Mouse (Mus musculus) lung, embryonic 15.5 days (tissue): ENCODE data around the gene Ltbp2. TPM values are rescaled to one million over a fixed set of nuclear protein-coding genes. Genes with fewer than 3 reads are reported as not detected.

Experiments used
- ATAC-seq: fragments of 200-750 bp; cut with Nextera tagmentation; 2 replicates; pipeline ENCODE4 v1.8.0; 2017; ENCODE audit warnings: moderate number of reproducible peaks, borderline replicate concordance; ENCODE audit not compliant: low FRiP score, low TSS enrichment; ENCODE audit errors: extremely low read depth
- H3K27ac ChIP-seq: fragments of 300-500 bp; sonication (generic); 2 replicates; pipeline ENCODE4 v1.5.1; 2015; ENCODE audit warnings: moderate library complexity, mild to moderate bottlenecking, inconsistent platforms
- H3K27me3 ChIP-seq: fragments of 300-500 bp; sonication (generic); 2 replicates; pipeline ENCODE4 v1.6.1; 2015; ENCODE audit warnings: inconsistent platforms
- H3K36me3 ChIP-seq: fragments of 300-500 bp; sonication (generic); 2 replicates; pipeline ENCODE4 v1.6.1; 2015; ENCODE audit warnings: inconsistent platforms
- H3K4me1 ChIP-seq: fragments of 300-500 bp; sonication (generic); 2 replicates; pipeline ENCODE4 v1.6.1; 2015; ENCODE audit warnings: inconsistent platforms
- H3K4me2 ChIP-seq: fragments of 300-500 bp; sonication (generic); 2 replicates; pipeline ENCODE4 v1.6.1; 2015; ENCODE audit warnings: inconsistent platforms, mild to moderate bottlenecking, moderate library complexity
- H3K4me3 ChIP-seq: fragments of 300-500 bp; sonication (generic); 2 replicates; pipeline ENCODE4 v1.5.1; 2015; ENCODE audit warnings: mild to moderate bottlenecking, inconsistent platforms
- H3K9ac ChIP-seq: fragments of 300-500 bp; sonication (generic); 2 replicates; pipeline ENCODE4 v1.6.1; 2015; ENCODE audit warnings: inconsistent platforms
- H3K9me3 ChIP-seq: fragments of 300-500 bp; sonication (generic); 2 replicates; pipeline ENCODE4 v1.6.1; 2016; ENCODE audit warnings: inconsistent platforms
- WGBS: fragments of 180-500 bp; shearing (Covaris S2); methylation state at CpG from one replicate; pipeline ENCODE4 v1.1.7; 2015; 5-methylcytosine and 5-hydroxymethylcytosine counted together
- polyA plus RNA-seq: library from polyadenylated mRNA; unstranded; fragments of >200 nt; fragmentation: Nextera tagmentation; extraction: Ambion mirVana; gene quantifications from 2 replicates; pipeline ENCODE4 v1.2.1, GENCODE M21; 2015

The Ltbp2 gene
- polyA plus RNA-seq, 1 experiment from 2014 or later = 15.1 TPM

DNA sequence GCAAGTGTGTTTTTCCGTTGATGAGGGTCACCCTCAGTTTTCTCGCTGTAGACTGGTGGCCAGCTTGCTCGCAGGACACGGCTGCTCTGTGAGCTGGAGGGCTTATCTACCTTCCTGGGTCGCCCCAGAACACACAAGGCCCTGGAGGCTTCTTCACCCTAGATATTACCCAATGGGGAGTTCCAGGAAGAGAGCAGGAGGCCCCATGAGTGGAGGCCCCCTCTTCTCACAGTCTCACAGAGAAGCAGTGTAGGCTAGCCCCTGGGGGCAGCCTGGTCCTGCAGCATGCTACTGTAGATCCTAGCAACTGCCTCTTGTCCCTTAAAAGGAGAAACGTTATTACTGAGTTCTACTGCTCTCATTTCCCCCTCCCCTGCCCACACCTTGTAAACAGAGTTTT is 28.4 kb downstream of the Ltbp2 start:
- H3K36me3 ChIP-seq = no peaks in the 10 kb centered on the region
- H3K9me3 ChIP-seq = no peaks in the 10 kb centered on the region
- no peak overlapping the region for H3K4me2 ChIP-seq
- H3K9ac ChIP-seq = no peak overlapping the region
- H3K27me3 ChIP-seq = no peaks in the 10 kb centered on the region
- peak overlapping the region; percentile 60 for H3K27ac ChIP-seq
- WGBS = 23% methylated on average over 6 of the region's 6 CpGs
- no peak overlapping the region for H3K4me3 ChIP-seq
- ATAC-seq = 0 out of 2 replicates have a peak, but pooled peaks have one; percentile 19
- peaks cover 54% of the 10 kb centered on the region for H3K4me1 ChIP-seq

DNA sequence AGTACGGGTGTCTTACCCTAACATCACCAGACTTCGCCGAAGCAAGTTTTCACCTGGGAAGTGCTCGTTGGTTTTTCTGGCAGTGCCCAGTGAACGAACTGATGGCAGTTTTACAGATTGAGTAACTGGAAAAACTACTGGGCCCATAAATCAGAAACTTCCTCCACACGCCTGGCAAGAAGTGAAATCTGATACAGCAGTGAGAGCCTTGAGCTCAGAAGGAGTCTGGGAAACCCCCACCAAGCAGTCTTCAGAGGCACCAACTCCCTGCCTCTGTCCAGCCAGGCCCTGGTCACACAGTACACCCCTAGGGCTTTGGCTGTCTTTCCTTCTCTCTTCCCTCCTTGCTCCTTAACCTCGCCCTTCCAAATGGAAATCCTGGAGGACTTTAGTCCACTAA is 28.9 kb downstream of the Ltbp2 start:
- Histone ChIP-seq H3K4me2 (no peak overlapping the region), H3K9me3 (no peaks in the 10 kb centered on the region), H3K36me3 (no peaks in the 10 kb centered on the region), H3K27me3 (no peaks in the 10 kb centered on the region), H3K4me3 (no peak overlapping the region), H3K4me1 (peaks cover 54% of the 10 kb centered on the region), H3K9ac (no peak overlapping the region), H3K27ac (peak overlapping the region; percentile 60)
- peak; percentile 66 for ATAC-seq
- 10% methylated on average over 7 of the region's 7 CpGs for WGBS

DNA sequence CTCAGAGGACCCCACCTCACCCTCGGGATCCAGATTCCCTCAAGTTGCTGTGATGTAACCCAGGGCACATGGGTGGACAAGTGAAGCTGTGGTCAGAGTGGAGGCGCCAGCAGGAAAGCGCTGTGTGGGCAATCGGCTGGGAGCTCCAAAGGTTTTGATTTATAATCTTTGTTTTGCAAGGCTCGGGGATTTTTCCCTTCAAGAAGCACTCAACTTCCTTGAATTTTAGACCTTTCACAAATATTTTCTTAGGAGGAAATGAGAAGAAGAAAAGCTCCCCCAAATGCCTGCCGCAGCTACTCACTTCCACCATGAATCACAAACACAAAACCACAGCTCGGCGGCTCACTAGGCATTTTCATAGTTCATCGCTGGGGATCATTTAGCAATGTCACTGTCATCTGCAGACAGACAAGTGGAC is 29.7 kb downstream of the Ltbp2 start:
- H3K27me3 ChIP-seq = no peaks in the 10 kb centered on the region
- ATAC-seq = no peak
- WGBS = 28% methylated on average over 9 of the region's 9 CpGs
- H3K4me3 ChIP-seq = no peak overlapping the region
- H3K9ac ChIP-seq = no peak overlapping the region
- no peaks in the 10 kb centered on the region for H3K9me3 ChIP-seq
- H3K4me1 ChIP-seq = peaks cover 46% of the 10 kb centered on the region
- H3K36me3 ChIP-seq = no peaks in the 10 kb centered on the region
- no peak overlapping the region for H3K4me2 ChIP-seq
- peak overlapping the region; percentile 60; the same call in 1 of the 2 replicates for H3K27ac ChIP-seq

DNA sequence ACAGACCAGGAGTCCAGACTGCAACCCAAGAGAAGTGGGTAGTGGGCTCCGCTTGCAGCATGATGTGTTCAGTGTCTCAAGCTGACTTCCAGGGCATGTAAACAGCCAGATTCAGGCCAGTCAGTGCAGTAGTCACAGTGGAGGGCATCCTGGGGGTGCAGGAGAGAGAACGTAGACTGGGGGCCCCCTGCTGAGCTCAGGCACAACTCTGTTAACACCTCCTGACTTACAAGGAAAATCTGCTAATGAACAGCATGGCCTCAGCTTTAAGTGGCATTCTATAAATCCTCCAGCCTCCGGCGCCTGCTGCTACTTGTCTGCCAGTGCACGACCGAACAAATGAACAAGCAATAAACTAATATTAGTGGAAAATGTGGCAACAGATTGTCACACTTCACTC is 33.6 kb downstream of the Ltbp2 start:
- Histone ChIP-seq H3K27me3 (no peaks in the 10 kb centered on the region), H3K4me1 (peaks cover 26% of the 10 kb centered on the region), H3K4me2 (no peak overlapping the region), H3K27ac (no peak overlapping the region), H3K9ac (no peak overlapping the region), H3K36me3 (no peaks in the 10 kb centered on the region), H3K9me3 (no peaks in the 10 kb centered on the region), H3K4me3 (no peak overlapping the region)
- ATAC-seq = no peak
- WGBS = 71% methylated on average over 6 of the region's 6 CpGs

DNA sequence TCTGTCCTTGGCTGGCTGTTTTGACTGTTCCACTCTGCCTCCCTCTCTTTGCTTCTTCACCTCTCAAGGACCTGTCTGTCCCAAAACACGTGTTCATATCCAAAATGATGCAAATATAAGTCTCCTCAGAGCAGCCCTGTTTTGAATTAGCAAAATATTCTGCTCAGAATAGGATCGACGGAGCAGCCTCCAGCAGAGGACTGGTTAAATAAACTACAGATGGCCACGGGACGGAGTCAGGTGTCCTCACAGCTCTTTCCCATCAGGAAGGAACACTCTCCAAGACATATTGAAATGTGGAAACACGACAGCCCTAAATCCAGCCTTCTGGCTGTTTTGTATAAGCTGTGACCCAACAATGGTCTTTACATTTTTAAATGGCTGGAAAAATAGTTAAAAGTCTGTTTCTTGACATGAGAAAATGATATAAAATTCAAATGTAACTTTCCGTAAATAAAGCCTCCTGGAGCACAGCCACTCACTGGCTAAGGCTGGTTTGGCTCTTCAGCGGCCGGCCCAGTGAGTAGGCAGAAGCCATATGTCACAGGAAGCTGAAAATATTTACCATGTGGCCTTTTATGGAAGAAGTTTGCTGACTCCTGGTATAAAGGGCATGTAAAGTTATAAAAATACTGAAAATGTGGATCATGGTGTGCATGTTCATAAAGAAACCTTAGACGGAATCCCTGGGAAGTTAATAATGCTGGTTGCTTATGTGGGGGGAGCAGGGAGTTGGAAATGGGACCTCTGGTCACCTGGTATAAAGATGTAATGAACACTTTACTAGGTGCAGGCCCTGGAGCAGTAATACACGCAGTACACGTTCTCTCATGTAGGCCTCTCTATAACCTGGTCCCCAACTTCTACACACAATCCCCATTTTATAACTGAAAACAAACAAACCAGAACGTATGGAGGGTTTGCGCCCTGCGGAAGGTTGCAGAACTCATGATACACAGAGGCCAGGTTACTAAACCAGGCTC is 34.9 kb downstream of the Ltbp2 start:
- 61% methylated on average over 15 of the region's 15 CpGs for WGBS
- Histone ChIP-seq H3K27ac (no peak overlapping the region), H3K27me3 (no peaks in the 10 kb centered on the region), H3K4me2 (no peak overlapping the region), H3K9ac (no peak overlapping the region), H3K4me1 (peaks cover 13% of the 10 kb centered on the region), H3K4me3 (no peak overlapping the region), H3K9me3 (no peaks in the 10 kb centered on the region), H3K36me3 (no peaks in the 10 kb centered on the region)
- no peak for ATAC-seq

DNA sequence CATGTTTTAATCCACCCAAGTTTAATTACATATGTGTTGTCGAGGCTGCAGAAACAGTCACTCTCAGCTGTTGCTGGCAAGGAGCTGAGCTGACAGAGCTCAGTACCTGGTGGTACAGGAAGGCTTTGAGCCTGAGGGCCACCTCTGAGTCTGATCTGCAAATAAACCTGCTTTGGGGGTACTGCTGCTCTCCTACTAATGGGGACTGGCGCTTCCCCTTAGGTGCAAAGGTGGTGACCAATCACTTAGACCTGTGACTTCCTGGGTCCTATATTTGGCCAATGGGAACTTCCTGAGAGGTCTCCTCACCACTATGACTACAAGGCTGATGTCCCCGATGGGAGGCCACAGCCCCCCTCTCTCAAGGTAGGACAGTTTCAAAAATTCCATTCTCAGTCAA is 35.6 kb downstream of the Ltbp2 start:
- no peaks in the 10 kb centered on the region for H3K27me3 ChIP-seq
- 76% methylated on average over 3 of the region's 3 CpGs for WGBS
- H3K9ac ChIP-seq = no peak overlapping the region
- H3K4me2 ChIP-seq = no peak overlapping the region
- no peak overlapping the region for H3K4me3 ChIP-seq
- H3K36me3 ChIP-seq = no peaks in the 10 kb centered on the region
- H3K27ac ChIP-seq = no peak overlapping the region
- ATAC-seq = no peak
- H3K4me1 ChIP-seq = peaks cover 13% of the 10 kb centered on the region
- H3K9me3 ChIP-seq = no peaks in the 10 kb centered on the region

DNA sequence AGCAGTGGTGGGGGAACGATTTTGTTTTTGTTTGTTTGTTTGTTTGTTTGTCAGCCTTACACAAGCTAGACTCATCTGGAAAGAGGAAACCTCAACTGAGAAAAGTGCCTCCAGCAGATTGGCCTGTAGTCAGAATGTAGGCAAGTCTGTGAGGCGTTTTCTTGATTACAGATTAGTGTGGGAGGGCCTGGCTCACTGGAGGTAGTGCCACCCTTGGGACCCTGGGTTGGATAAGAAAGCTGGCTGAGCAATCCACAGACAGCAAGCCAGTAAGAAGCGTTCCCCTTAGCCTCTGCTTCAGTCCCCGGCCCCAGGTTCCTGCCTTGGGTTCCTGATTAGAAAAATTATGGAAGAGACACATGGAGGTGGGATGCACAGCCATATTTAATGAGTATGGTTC is 36.4 kb downstream of the Ltbp2 start:
- Histone ChIP-seq H3K4me3 (no peak overlapping the region), H3K4me1 (peaks cover 12% of the 10 kb centered on the region), H3K9ac (no peak overlapping the region), H3K27ac (no peak overlapping the region), H3K36me3 (no peaks in the 10 kb centered on the region), H3K4me2 (no peak overlapping the region), H3K9me3 (no peaks in the 10 kb centered on the region), H3K27me3 (no peaks in the 10 kb centered on the region)
- WGBS = 77% methylated on average over 4 of the region's 4 CpGs
- no peak for ATAC-seq

DNA sequence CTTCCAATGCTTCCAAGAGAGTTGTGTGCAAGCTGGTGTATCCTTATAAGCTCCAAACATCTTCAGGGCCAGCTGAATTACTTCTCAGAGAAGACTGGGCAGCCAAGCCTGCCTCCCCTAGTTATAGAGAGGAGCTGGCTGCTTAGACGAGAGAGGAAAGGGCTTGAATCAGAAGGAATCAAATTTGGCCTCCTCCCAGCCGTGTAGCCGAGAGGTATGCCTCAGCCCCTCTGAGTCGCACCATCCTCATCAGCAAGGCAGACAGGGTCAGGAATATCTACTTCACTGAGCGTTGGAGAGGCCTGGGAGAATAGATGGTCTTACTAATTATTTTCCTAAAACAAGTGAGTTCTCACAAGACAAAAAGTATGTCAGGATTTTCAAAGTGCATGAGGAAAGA is 40.7 kb downstream of the Ltbp2 start:
- H3K4me2 ChIP-seq = no peak overlapping the region
- ATAC-seq = no peak
- no peaks in the 10 kb centered on the region for H3K9me3 ChIP-seq
- no peak overlapping the region for H3K4me3 ChIP-seq
- 63% methylated on average over 5 of the region's 5 CpGs for WGBS
- H3K27me3 ChIP-seq = no peaks in the 10 kb centered on the region
- 0 out of 2 replicates have a peak, but pooled peaks cover 10% of the 10 kb centered on the region for H3K4me1 ChIP-seq
- no peak overlapping the region for H3K9ac ChIP-seq
- no peaks in the 10 kb centered on the region for H3K36me3 ChIP-seq
- H3K27ac ChIP-seq = peak overlapping the region; percentile 77

DNA sequence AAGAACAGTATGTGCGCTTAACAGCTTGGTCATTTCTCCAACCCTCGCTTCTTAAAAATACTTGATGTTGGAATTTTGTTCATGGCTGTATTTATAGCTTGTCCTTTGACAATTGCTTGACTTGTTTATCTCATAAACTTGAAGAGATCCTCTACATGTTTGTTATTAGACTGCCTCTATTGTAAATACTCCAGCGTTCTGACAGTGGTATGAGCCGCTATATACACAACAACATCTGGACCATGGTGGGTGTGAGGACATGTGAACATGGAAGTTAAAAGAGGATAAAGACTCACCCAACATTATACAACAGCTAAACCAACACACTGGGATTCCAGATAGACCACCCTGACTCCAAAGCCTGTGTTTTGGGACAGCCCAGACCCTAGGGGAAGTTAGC is 41.6 kb downstream of the Ltbp2 start:
- WGBS = 54% methylated on average over 4 of the region's 4 CpGs
- no peak overlapping the region for H3K4me2 ChIP-seq
- H3K27ac ChIP-seq = peak overlapping the region; percentile 77
- peak; percentile 90 for ATAC-seq
- H3K4me1 ChIP-seq = 0 out of 2 replicates have a peak, but pooled peaks cover 10% of the 10 kb centered on the region
- H3K27me3 ChIP-seq = no peaks in the 10 kb centered on the region
- no peak overlapping the region for H3K4me3 ChIP-seq
- no peaks in the 10 kb centered on the region for H3K36me3 ChIP-seq
- no peaks in the 10 kb centered on the region for H3K9me3 ChIP-seq
- H3K9ac ChIP-seq = no peak overlapping the region

DNA sequence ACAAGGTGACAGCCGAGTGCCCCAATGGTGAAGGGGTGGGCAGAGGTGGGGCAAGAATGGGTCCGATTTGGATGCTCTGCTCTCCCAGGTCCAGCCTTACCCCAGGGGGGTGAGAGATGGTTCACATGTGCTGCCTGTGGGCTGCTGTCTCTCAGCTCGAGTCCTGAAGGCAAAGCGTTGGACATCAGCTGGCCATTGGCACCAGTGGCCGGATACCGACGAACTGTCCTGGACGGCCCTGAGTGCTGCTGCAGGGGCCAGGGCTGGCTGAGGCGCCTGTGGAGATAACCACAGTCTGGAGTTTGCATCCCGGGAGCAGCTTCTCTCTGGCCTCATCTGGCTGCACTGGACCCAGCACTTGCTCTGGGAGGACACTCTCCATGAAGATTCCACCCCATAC is 44.7 kb downstream of the Ltbp2 start:
- no peak overlapping the region for H3K4me3 ChIP-seq
- H3K27me3 ChIP-seq = no peaks in the 10 kb centered on the region; the same call in 1 of the 2 replicates
- 0 out of 2 replicates have a peak, but pooled peaks cover 16% of the 10 kb centered on the region for H3K4me1 ChIP-seq
- no peak overlapping the region for H3K9ac ChIP-seq
- H3K27ac ChIP-seq = no peak overlapping the region
- H3K9me3 ChIP-seq = no peaks in the 10 kb centered on the region
- ATAC-seq = no peak
- 64% methylated on average over 10 of the region's 10 CpGs for WGBS
- H3K4me2 ChIP-seq = no peak overlapping the region
- no peaks in the 10 kb centered on the region for H3K36me3 ChIP-seq

DNA sequence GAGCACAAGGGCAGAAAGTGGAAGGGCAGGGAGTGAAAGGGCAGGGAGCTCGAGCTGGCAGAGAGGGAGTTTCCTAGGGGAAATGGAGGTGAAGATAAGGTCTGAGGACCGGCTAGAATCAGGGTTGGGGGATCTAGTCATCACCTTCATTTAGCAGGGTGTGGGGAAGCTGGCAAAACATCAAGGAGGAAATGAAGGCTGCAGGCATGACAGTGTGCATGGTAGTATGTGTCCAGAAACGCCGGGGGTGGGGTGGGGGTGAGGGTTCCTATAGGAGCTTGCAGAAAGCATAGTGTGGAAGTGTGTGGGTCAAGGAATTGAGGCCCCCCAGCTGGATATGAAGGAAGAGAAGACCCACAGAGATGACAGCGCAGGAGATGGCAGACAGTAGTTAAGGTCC is 45.2 kb downstream of the Ltbp2 start:
- Histone ChIP-seq H3K27ac (no peak overlapping the region), H3K27me3 (no peaks in the 10 kb centered on the region; the same call in 1 of the 2 replicates), H3K4me2 (no peak overlapping the region), H3K4me1 (0 out of 2 replicates have a peak, but pooled peaks cover 16% of the 10 kb centered on the region), H3K4me3 (no peak overlapping the region), H3K9ac (no peak overlapping the region), H3K9me3 (no peaks in the 10 kb centered on the region), H3K36me3 (no peaks in the 10 kb centered on the region)
- 47% methylated on average over 5 of the region's 5 CpGs for WGBS
- ATAC-seq = no peak

DNA sequence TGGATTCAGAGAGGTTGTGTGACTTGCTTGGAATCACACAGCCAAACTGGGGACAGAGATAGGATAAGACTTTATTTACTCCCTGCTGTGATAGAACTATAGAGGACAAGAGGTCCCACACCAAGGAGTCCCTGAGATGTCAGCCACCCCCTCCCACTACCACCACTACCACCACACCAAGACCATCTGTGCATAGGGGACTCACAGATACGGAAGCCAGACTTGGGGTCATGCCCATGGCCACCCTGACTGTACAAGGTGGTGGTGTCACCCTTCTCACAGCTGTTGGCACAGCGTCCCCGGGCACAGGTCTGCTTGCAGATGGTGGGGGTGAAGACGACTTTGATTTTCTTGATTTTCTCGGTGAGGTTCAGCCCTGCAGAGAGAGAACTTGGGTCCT is 45.9 kb downstream of the Ltbp2 start:
- no peak overlapping the region for H3K9ac ChIP-seq
- ATAC-seq = no peak
- H3K27ac ChIP-seq = no peak overlapping the region
- no peaks in the 10 kb centered on the region; the same call in 1 of the 2 replicates for H3K27me3 ChIP-seq
- H3K4me2 ChIP-seq = no peak overlapping the region
- no peaks in the 10 kb centered on the region for H3K9me3 ChIP-seq
- 85% methylated on average over 5 of the region's 5 CpGs for WGBS
- H3K4me3 ChIP-seq = no peak overlapping the region
- 0 out of 2 replicates have a peak, but pooled peaks cover 13% of the 10 kb centered on the region for H3K4me1 ChIP-seq
- no peaks in the 10 kb centered on the region for H3K36me3 ChIP-seq
